Mouse (Mus musculus) thymus, postnatal 0 days (tissue): ENCODE measurements around the gene Klrb1f. TPM values are rescaled to one million over a fixed set of nuclear protein-coding genes. Genes with fewer than 3 reads are reported as not detected.
A peak's percentile ranks its signal among the peaks of the same experiment; 100 is the strongest.
"Not testable (repeated sequence)": the region's sequence is repeated elsewhere in the genome, so short reads cannot be mapped to it uniquely, and the experiment has no call there.

Experiments used
- DNase-seq: peaks from one replicate; pipeline ENCODE4 v3.0.0-alpha.2; 2015; ENCODE audit warnings: low spot score
- polyA plus RNA-seq: library from polyadenylated mRNA; unstranded; fragments of >200 nt; fragmentation: Nextera tagmentation; extraction: Ambion mirVana; gene quantifications from 2 replicates; pipeline ENCODE4 v1.2.1, GENCODE M21; 2015

Klrb1f gene
- polyA plus RNA-seq, 1 experiment from 2014 or later = 2.7 TPM

- DNase-seq = peak; percentile 26
Measured at GRCm38 (mm10) chr6:129048381-129048780, 2.7 kb downstream of the Klrb1f start.

GRCm38 (mm10) chr6:129048857-129049473 lies 3.3 kb downstream of the Klrb1f start:
- peak; percentile 48 for DNase-seq

- DNase-seq = peak; percentile 11
Measured at GRCm38 (mm10) chr6:129049596-129050251, 4.0 kb downstream of the Klrb1f start.

- no peak for DNase-seq
Measured at GRCm38 (mm10) chr6:129051086-129051485, 5.4 kb downstream of the Klrb1f start.

- no peak for DNase-seq
Measured at GRCm38 (mm10) chr6:129051731-129052130, 6.0 kb downstream of the Klrb1f start.

- no peak for DNase-seq
Measured at GRCm38 (mm10) chr6:129056237-129056636, 10.5 kb downstream of the Klrb1f start.

GRCm38 (mm10) chr6:129058013-129058412 lies 12.3 kb downstream of the Klrb1f start:
- no peak for DNase-seq

- no peak for DNase-seq
Measured at GRCm38 (mm10) chr6:129065407-129065806, 19.7 kb downstream of the Klrb1f start.

- DNase-seq = no peak
Measured at GRCm38 (mm10) chr6:129065857-129066256, 20.2 kb downstream of the Klrb1f start.

GRCm38 (mm10) chr6:129066530-129066929 lies 20.8 kb downstream of the Klrb1f start:
- DNase-seq = no peak

- DNase-seq = peak; percentile 67
Measured at GRCm38 (mm10) chr6:129066986-129067385, 21.3 kb downstream of the Klrb1f start.

- DNase-seq = no peak
Measured at GRCm38 (mm10) chr6:129085098-129085497, 39.4 kb downstream of the Klrb1f start.

- DNase-seq = not testable (repeated sequence)
Measured at GRCm38 (mm10) chr6:129086031-129086430, 40.3 kb downstream of the Klrb1f start.

GRCm38 (mm10) chr6:129088161-129088560 lies 42.5 kb downstream of the Klrb1f start:
- peak; percentile 62 for DNase-seq

GRCm38 (mm10) chr6:129088596-129088995 lies 42.9 kb downstream of the Klrb1f start:
- DNase-seq = not testable (repeated sequence)

- peak; percentile 53 for DNase-seq
Measured at GRCm38 (mm10) chr6:129095166-129095565, 49.5 kb downstream of the Klrb1f start.

- no peak for DNase-seq
Measured at GRCm38 (mm10) chr6:129097929-129098328, 52.2 kb downstream of the Klrb1f start.

GRCm38 (mm10) chr6:129100794-129101193 lies 55.1 kb downstream of the Klrb1f start, which contains the start of gene Clec2e:
Clec2e (minus strand) TSS chr6:129100913.
- not testable (repeated sequence) for DNase-seq

- no peak for DNase-seq
Measured at GRCm38 (mm10) chr6:129101604-129102003, 55.9 kb downstream of the Klrb1f start.

GRCm38 (mm10) chr6:129102858-129103555 lies 57.3 kb downstream of the Klrb1f start:
- no peak for DNase-seq
